Mouse (Mus musculus) ES-Bruce4 (cell line): ENCODE data around the gene Ugt1a8. TPM values are rescaled to one million over a fixed set of nuclear protein-coding genes. Genes with fewer than 3 reads are reported as not detected.
"Not testable (repeated sequence)": the region's sequence is repeated elsewhere in the genome, so short reads cannot be mapped to it uniquely, and the experiment has no call there.

Experiments used
- H3K27ac ChIP-seq: 2 replicates; pipeline ENCODE4 v1.5.1; 2012; ENCODE audit warnings: low read length, inconsistent platforms; ENCODE audit not compliant: insufficient read depth
- H3K27me3 ChIP-seq: 2 replicates; pipeline ENCODE4 v1.6.1; 2012; ENCODE audit warnings: mild to moderate bottlenecking, low read length, inconsistent platforms; ENCODE audit not compliant: control insufficient read depth, poor library complexity, insufficient read depth, severe bottlenecking
- H3K36me3 ChIP-seq: 2 replicates; pipeline ENCODE4 v1.6.1; 2012; ENCODE audit warnings: inconsistent platforms, mild to moderate bottlenecking, low read length, moderate library complexity; ENCODE audit not compliant: control insufficient read depth, poor library complexity, insufficient read depth, severe bottlenecking
- H3K4me1 ChIP-seq: one replicate; pipeline ENCODE4 v1.8.1; 2011; ENCODE audit warnings: low read length; ENCODE audit not compliant: control insufficient read depth, insufficient read depth
- H3K4me3 ChIP-seq: 2 replicates; pipeline ENCODE4 v1.5.1; 2011; ENCODE audit warnings: low read depth, mild to moderate bottlenecking, low read length
- H3K9ac ChIP-seq: 2 replicates; pipeline ENCODE4 v1.6.1; 2012; ENCODE audit warnings: low read depth, mild to moderate bottlenecking, inconsistent platforms; ENCODE audit not compliant: poor library complexity, severe bottlenecking
- H3K9me3 ChIP-seq: replicated peaks from 2 replicates; pipeline ENCODE4 v1.6.1; 2012; ENCODE audit warnings: mild to moderate bottlenecking, low read length, inconsistent platforms; ENCODE audit not compliant: control insufficient read depth, poor library complexity, insufficient read depth, severe bottlenecking
- CTCF ChIP-seq: IDR thresholded peaks from one replicate; pipeline ENCODE4 v1.8.1; 2011; ENCODE audit warnings: low read depth, low read length
- EP300 ChIP-seq: IDR thresholded peaks from 2 replicates; pipeline ENCODE4 v1.6.1; 2011; ENCODE audit warnings: low read depth, low read length; ENCODE audit not compliant: insufficient read depth
- POLR2A ChIP-seq: IDR thresholded peaks from one replicate; pipeline ENCODE4 v1.8.1; 2011; ENCODE audit warnings: low read length; ENCODE audit not compliant: insufficient read depth
- polyA plus RNA-seq: library from polyadenylated mRNA; stranded (reverse); fragments of >200 nt; gene quantifications from 2 replicates; pipeline ENCODE4 v1.2.4, GENCODE M21; 2011; ENCODE audit warnings: low read depth; ENCODE audit not compliant: missing spikeins, insufficient read depth, insufficient read length

Gene Ugt1a8
- polyA plus RNA-seq, 1 experiment, result not detected

- Histone ChIP-seq H3K4me1 (no peaks in the 10 kb centered on the region), H3K9ac (no peak overlapping the region)
Observed at GRCm38 (mm10) chr1:88218051-88218450, 130.4 kb downstream of the Ugt1a8 start.

GRCm38 (mm10) chr1:88218591-88218990, 131.0 kb downstream of the Ugt1a8 start:
- Histone ChIP-seq H3K4me3 (no peak overlapping the region), H3K9ac (no peak overlapping the region), H3K4me1 (no peaks in the 10 kb centered on the region), H3K27ac (no peak overlapping the region), H3K36me3 (no peaks in the 10 kb centered on the region), H3K27me3 (no peaks in the 10 kb centered on the region), H3K9me3 (peaks cover 8% of the 10 kb centered on the region)
- TF ChIP-seq CTCF (no peak), POLR2A (no peak), EP300 (no peak)

More at GRCm38 (mm10) chr1:88218051-88218450, 130.4 kb downstream of the Ugt1a8 start:
- Histone ChIP-seq H3K27me3 (no peaks in the 10 kb centered on the region), H3K27ac (no peak overlapping the region), H3K9me3 (peaks cover 8% of the 10 kb centered on the region), H3K4me3 (no peak overlapping the region), H3K36me3 (no peaks in the 10 kb centered on the region)
- TF ChIP-seq CTCF (no peak), POLR2A (no peak), EP300 (no peak)

- H3K4me3 ChIP-seq, result no peak overlapping the region
- peaks cover 8% of the 10 kb centered on the region for H3K9me3 ChIP-seq
- no peak for TF ChIP-seq POLR2A
- no peak for TF ChIP-seq EP300
- TF ChIP-seq CTCF, result no peak
- no peak overlapping the region for H3K9ac ChIP-seq
- H3K4me1 ChIP-seq, result no peaks in the 10 kb centered on the region
- H3K27ac ChIP-seq, result no peak overlapping the region
- H3K36me3 ChIP-seq, result no peaks in the 10 kb centered on the region
- no peaks in the 10 kb centered on the region for H3K27me3 ChIP-seq
Observed at GRCm38 (mm10) chr1:88219054-88219453, 131.4 kb downstream of the Ugt1a8 start.

- H3K9ac ChIP-seq, result no peak overlapping the region
- peaks cover 8% of the 10 kb centered on the region for H3K9me3 ChIP-seq
- no peaks in the 10 kb centered on the region for H3K4me1 ChIP-seq
- no peak overlapping the region for H3K4me3 ChIP-seq
- H3K27ac ChIP-seq, result no peak overlapping the region
- no peaks in the 10 kb centered on the region for H3K36me3 ChIP-seq
- H3K27me3 ChIP-seq, result no peaks in the 10 kb centered on the region
- TF ChIP-seq EP300 (no peak), POLR2A (no peak), CTCF (no peak)
Observed at GRCm38 (mm10) chr1:88220336-88220735, 132.7 kb downstream of the Ugt1a8 start.

GRCm38 (mm10) chr1:88222216-88222615, 134.6 kb downstream of the Ugt1a8 start:
- peaks cover 4% of the 10 kb centered on the region for H3K9me3 ChIP-seq
- no peaks in the 10 kb centered on the region for H3K4me1 ChIP-seq
- no peak overlapping the region for H3K4me3 ChIP-seq
- no peak overlapping the region for H3K9ac ChIP-seq
- no peaks in the 10 kb centered on the region for H3K36me3 ChIP-seq
- no peaks in the 10 kb centered on the region for H3K27me3 ChIP-seq
- TF ChIP-seq POLR2A (no peak), CTCF (no peak), EP300 (no peak)
- H3K27ac ChIP-seq, result no peak overlapping the region

- H3K4me1 ChIP-seq, H3K4me3 ChIP-seq, H3K9ac ChIP-seq, H3K27me3 ChIP-seq, H3K36me3 ChIP-seq, H3K27ac ChIP-seq, H3K9me3 ChIP-seq: not testable (repeated sequence)
Observed at GRCm38 (mm10) chr1:88223011-88223515, 135.4 kb downstream of the Ugt1a8 start.
